Mouse (Mus musculus) cerebral cortex, adult 2 months (tissue): ENCODE data around the gene Gm14548.

Source experiments
- WGBS: fragments of 180-500 bp; shearing (Covaris S2); methylation state at CpG from one replicate; pipeline ENCODE4 v1.1.7; 2018; 5-methylcytosine and 5-hydroxymethylcytosine counted together

Gm14548 gene

DNA sequence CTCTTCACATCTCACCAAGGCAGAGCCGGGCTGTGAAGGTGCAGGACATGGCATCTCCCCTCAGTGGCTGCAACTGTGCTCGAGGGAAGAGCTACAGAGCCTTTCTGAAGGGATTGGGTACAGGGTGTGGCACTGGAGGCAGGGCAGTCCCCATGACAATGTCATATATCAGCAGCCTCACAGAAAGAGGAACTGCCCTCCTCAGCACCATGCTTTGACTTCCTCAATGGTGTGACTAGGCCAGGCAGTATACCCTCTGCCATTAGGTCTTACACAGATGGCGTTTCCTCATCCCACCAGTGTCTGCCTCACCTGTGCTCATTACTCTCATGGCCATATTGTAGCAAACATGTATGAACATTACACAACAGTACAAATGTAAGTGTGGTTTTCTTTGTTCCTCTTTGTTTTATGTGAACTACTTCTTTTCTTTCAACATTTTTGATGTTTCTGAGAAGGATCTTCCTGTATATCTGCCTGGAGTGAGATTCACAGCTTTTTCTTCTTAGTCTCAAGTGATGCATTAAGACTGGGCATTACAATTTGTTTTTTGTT is at the start of gene Gm14548:
TSS of gene Gm14548 (minus strand) at position 85 of the 555 bp plus-strand sequence.
- WGBS: 53% methylated on average over 3 of the region's 3 CpGs

DNA sequence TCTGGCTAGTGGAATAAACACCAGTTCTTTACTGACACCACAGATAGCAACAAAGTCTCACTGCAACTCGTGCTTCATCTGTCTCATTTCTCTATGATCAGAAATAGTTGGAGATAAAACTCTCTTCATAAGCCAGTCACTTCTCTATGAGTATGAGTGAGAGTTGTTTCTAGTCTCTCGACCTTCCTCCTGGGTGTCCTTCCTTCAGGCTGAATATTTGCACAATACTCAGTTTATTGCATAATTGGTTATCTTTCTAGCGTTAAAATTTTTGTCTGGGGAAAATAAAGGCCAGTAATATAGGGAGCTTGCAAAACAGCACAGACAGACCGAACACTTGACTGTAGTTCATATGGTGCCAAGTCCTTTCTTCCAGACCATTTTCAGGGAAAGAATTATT is 48.2 kb upstream of the Gm14548 start:
- WGBS: 65% methylated on average over 4 of the region's 4 CpGs

- 72% methylated on average over 3 of the region's 3 CpGs for WGBS
These were observed 43.0 kb upstream of the Gm14548 start for GRCm38 (mm10) chr7:3940915-3941314.

- WGBS: 85% methylated on average over 1 of the region's 1 CpGs
These were observed 42.1 kb upstream of the Gm14548 start for GRCm38 (mm10) chr7:3939866-3940525.

DNA sequence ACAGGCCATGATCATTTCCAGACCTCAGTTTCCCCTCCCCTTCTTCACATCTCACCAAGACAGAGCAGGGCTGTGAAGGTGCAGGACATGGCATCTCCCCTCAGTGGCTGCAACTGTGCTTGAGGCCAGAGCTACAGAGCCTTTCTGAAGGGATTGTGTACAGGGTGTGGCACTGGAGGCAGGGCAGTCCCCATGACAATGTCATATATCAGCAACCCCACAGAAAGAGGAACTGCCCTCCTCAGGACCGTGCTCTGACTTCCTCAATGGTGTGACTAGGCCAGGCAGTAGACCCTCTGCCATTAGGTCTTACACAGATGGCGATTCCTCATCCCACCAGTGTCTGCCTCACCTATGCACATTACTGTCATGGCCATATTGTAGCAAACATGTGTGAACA is 17.5 kb upstream of the Gm14548 start, which contains the start of gene Lilra6:
TSS of gene Lilra6 (minus strand) at position 117 of the 400 bp plus-strand sequence.
- 63% methylated on average over 2 of the region's 2 CpGs for WGBS

- 18% methylated on average over 1 of the region's 1 CpGs for WGBS
These were observed 5.8 kb upstream of the Gm14548 start for GRCm38 (mm10) chr7:3903704-3904103.

DNA sequence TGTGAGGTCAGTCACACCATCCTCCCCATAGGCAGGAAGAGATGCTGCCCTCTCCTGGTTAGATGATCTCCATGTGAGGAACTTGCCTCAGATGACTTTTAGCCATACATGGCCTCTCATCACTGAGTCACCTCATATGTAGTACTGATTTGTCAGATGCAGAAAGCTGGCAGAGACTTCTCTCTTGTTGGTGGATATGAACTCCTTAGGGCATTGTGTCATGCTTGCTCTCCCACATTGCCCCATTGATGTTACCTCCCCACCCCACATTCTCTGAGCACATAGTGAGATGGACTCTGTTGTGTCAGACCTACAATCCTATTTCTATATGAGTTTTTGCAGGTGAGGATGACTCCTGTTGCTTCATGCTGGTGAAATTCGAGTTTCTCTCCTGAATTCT is 22.9 kb downstream of the Gm14548 start:
- no CpG with 5 or more reads among the region's 1 CpGs for whole genome bisulfite sequencing

GRCm38 (mm10) chr7:3844951-3845350 is 53.0 kb downstream of the Gm14548 start, which contains the start of gene Pira2:
Gene Pira2, minus strand, starts transcription at chr7:3845051.
- WGBS: no CpG with 5 or more reads among the region's 2 CpGs

DNA sequence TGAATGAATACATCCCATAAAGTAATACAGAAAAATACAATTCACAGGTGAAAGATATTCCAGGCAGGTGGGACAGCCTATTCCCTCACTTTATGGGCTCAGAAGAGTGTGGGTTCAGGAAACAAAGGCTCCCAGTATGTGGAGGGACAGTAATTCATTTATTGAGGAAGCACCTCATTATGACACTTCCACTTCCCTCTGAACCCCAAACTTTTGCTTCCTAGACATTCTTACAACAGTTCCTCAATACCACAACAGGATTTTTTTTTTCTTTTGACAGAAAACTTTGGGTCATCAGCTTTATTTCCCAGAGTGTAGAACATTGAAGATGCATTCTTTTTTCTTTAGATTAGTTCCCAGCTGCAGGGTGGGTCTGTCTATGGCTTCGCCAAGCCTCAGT is 60.1 kb downstream of the Gm14548 start:
- no CpG with 5 or more reads among the region's 1 CpGs for WGBS
